Mouse (Mus musculus) gonadal fat pad, adult 2 months (tissue): Measurements from ENCODE around the gene Aif1. TPM values are rescaled to one million over a fixed set of nuclear protein-coding genes. Genes with fewer than 3 reads are reported as not detected.

Experiments used
- polyA plus RNA-seq: library from polyadenylated mRNA; depleted of rRNA; stranded (reverse); fragments of >200 nt; gene quantifications from 2 replicates; pipeline ENCODE4 v1.2.3, GENCODE M21; 2012; rRNA removed

Gene Aif1
- polyA plus RNA-seq, 1 experiment = 2.5 TPM

Other genes starting within 250 kb of the Aif1 start
- 113 and 155 TPM in 2 replicates for gene Neu1, start 244.8 kb downstream of the Aif1 start, polyA plus RNA-seq
- 58.3 and 104 TPM in 2 replicates for gene Hspa1b, start 216.8 kb downstream of the Aif1 start, polyA plus RNA-seq
- 0.24 TPM in 1 of 2 replicates, not detected in the other for gene Gm20481, start 206.2 kb downstream of the Aif1 start, polyA plus RNA-seq
- 37.0 and 50.4 TPM in 2 replicates for gene Hspa1a, start 203.9 kb downstream of the Aif1 start, polyA plus RNA-seq
- 2.4 and 4.4 TPM in 2 replicates for gene Hspa1l, start 203.4 kb downstream of the Aif1 start, polyA plus RNA-seq
- gene Lsm2, start 194.2 kb downstream of the Aif1 start, polyA plus RNA-seq = 36.8 and 54.6 TPM in 2 replicates
- 127 and 175 TPM in 2 replicates for gene Vars, start 175.1 kb downstream of the Aif1 start, polyA plus RNA-seq
- gene Vwa7, start 159.5 kb downstream of the Aif1 start, polyA plus RNA-seq = 1.2 and 1.3 TPM in 2 replicates
- gene Sapcd1, start 148.1 kb downstream of the Aif1 start, polyA plus RNA-seq = 3.0 and 3.4 TPM in 2 replicates
- 4.7 and 5.2 TPM in 2 replicates for gene Msh5, start 129.3 kb downstream of the Aif1 start, polyA plus RNA-seq
- gene Clic1, start 126.1 kb downstream of the Aif1 start, polyA plus RNA-seq = 129 and 133 TPM in 2 replicates
- gene Ddah2, start 117.0 kb downstream of the Aif1 start, polyA plus RNA-seq = 54.7 and 62.7 TPM in 2 replicates
- 0.61 and 0.66 TPM in 2 replicates for gene Ly6g6c, start 110.7 kb downstream of the Aif1 start, polyA plus RNA-seq
- gene Mpig6b, start 109.9 kb downstream of the Aif1 start, polyA plus RNA-seq = 1.5 and 3.3 TPM in 2 replicates
- gene Ly6g6e, start 99.2 kb downstream of the Aif1 start, polyA plus RNA-seq = 19.1 and 23.4 TPM in 2 replicates
- 15.7 and 17.2 TPM in 2 replicates for gene Ly6g6d, start 98.0 kb downstream of the Aif1 start, polyA plus RNA-seq
- 0.09 TPM in 1 of 2 replicates, not detected in the other for gene Ly6g6f, start 90.5 kb downstream of the Aif1 start, polyA plus RNA-seq
- 211 and 233 TPM in 2 replicates for gene Abhd16a, start 86.8 kb downstream of the Aif1 start, polyA plus RNA-seq
- gene Ly6g5c, start 67.8 kb downstream of the Aif1 start, polyA plus RNA-seq = 2,220 and 3,034 TPM in 2 replicates
- 1,986 and 2,407 TPM in 2 replicates for gene Ly6g5b, start 60.6 kb downstream of the Aif1 start, polyA plus RNA-seq
- gene Gpank1, start 54.6 kb downstream of the Aif1 start, polyA plus RNA-seq = 9.4 and 10.1 TPM in 2 replicates
- 397 and 504 TPM in 2 replicates for gene Csnk2b, start 54.0 kb downstream of the Aif1 start, polyA plus RNA-seq
- gene D17H6S53E, start 49.7 kb downstream of the Aif1 start, polyA plus RNA-seq = 6.4 and 7.7 TPM in 2 replicates
- 0.11 and 0.49 TPM in 2 replicates for gene Apom, start 44.0 kb downstream of the Aif1 start, polyA plus RNA-seq
- 170 and 187 TPM in 2 replicates for gene Bag6, start 40.9 kb downstream of the Aif1 start, polyA plus RNA-seq
- 218 and 257 TPM in 2 replicates for gene Prrc2a, start 11.2 kb downstream of the Aif1 start, polyA plus RNA-seq
- 15.3 and 20.2 TPM in 2 replicates for gene Lst1, start 12.4 kb upstream of the Aif1 start, polyA plus RNA-seq
- 2.7 and 3.2 TPM in 2 replicates for gene Ltb, start 18.4 kb upstream of the Aif1 start, polyA plus RNA-seq
- 0.82 and 1.3 TPM in 2 replicates for gene Tnf, start 25.9 kb upstream of the Aif1 start, polyA plus RNA-seq
- gene Lta, start 29.3 kb upstream of the Aif1 start, polyA plus RNA-seq = 0.28 TPM in 2 replicates
- gene Gm16181, start 44.8 kb upstream of the Aif1 start, polyA plus RNA-seq = 1.2 and 3.1 TPM in 2 replicates
- 20.9 and 22.5 TPM in 2 replicates for gene Atp6v1g2, start 57.6 kb upstream of the Aif1 start, polyA plus RNA-seq
- 15.7 and 19.9 TPM in 2 replicates for gene Nfkbil1, start 59.7 kb upstream of the Aif1 start, polyA plus RNA-seq
- 310 and 321 TPM in 2 replicates for gene Ddx39b, start 65.7 kb upstream of the Aif1 start, polyA plus RNA-seq
- 753 and 887 TPM in 2 replicates for gene H2-D1, start 86.7 kb upstream of the Aif1 start, polyA plus RNA-seq
- 0.04 and 0.05 TPM in 2 replicates for gene H2-Q1, start 144.3 kb upstream of the Aif1 start, polyA plus RNA-seq
- 2.1 and 2.3 TPM in 2 replicates for gene H2-Q2, start 166.2 kb upstream of the Aif1 start, polyA plus RNA-seq
- gene H2-Q4, start 203.5 kb upstream of the Aif1 start, polyA plus RNA-seq = 40.4 and 55.1 TPM in 2 replicates
- gene H2-Q6, start 248.8 kb upstream of the Aif1 start, polyA plus RNA-seq = 18.6 and 33.9 TPM in 2 replicates